Mouse (Mus musculus) myocyte (in vitro differentiated cells): ENCODE measurements around the gene Utp15. TPM values are rescaled to one million over a fixed set of nuclear protein-coding genes. Genes with fewer than 3 reads are reported as not detected.

Experiments
- H3K27me3 ChIP-seq: one replicate; pipeline ENCODE4 v1.6.1; 2011; ENCODE audit not compliant: control insufficient read depth, insufficient read depth, insufficient read length
- H3K36me3 ChIP-seq: one replicate; pipeline ENCODE4 v1.6.1; 2011; ENCODE audit not compliant: control insufficient read depth, insufficient read depth
- H3K4me2 ChIP-seq: one replicate; pipeline ENCODE4 v1.6.1; 2011; ENCODE audit warnings: low read depth, control low read depth
- H3K4me3 ChIP-seq: one replicate; pipeline ENCODE4 v1.5.1; 2011; ENCODE audit warnings: mild to moderate bottlenecking, control low read depth, moderate library complexity
- H3K79me2 ChIP-seq: one replicate; pipeline ENCODE4 v1.6.1; 2011; ENCODE audit not compliant: control insufficient read depth, insufficient read depth
- H3ac ChIP-seq: one replicate; pipeline ENCODE4 v1.6.1; 2011; ENCODE audit not compliant: control insufficient read depth, insufficient read length
- CEBPB ChIP-seq: IDR thresholded peaks from 2 replicates; pipeline ENCODE4 v1.6.1; 2011; ENCODE audit warnings: mild to moderate bottlenecking, moderate library complexity; ENCODE audit not compliant: poor library complexity, insufficient read depth, severe bottlenecking
- E2F4 ChIP-seq: IDR thresholded peaks from one replicate; pipeline ENCODE4 v1.6.1; 2011; ENCODE audit warnings: mild to moderate bottlenecking, control low read depth, moderate library complexity; ENCODE audit not compliant: insufficient read depth
- MAX ChIP-seq: IDR thresholded peaks from one replicate; pipeline ENCODE4 v1.6.1; 2011; ENCODE audit warnings: low read depth, mild to moderate bottlenecking, control low read depth
- MYOD1 ChIP-seq, 3 experiments: IDR thresholded peaks; one replicate each; pipeline ENCODE4 v1.6.1; 2011; ENCODE audit warnings: control low read depth in 2 of 3, low read depth in 2 of 3, mild to moderate bottlenecking in 2 of 3, moderate library complexity in 1 of 3; ENCODE audit not compliant: insufficient read length in 2 of 3, control insufficient read depth in 1 of 3
- MYOG ChIP-seq, 3 experiments: IDR thresholded peaks; one replicate each; pipeline ENCODE4 v1.6.1; 2011; ENCODE audit warnings: control low read depth in 2 of 3, low read depth in 2 of 3, mild to moderate bottlenecking in 2 of 3; ENCODE audit not compliant: insufficient read length in 2 of 3, control insufficient read depth in 1 of 3, insufficient read depth in 1 of 3
- POLR2A ChIP-seq: IDR thresholded peaks from one replicate; pipeline ENCODE4 v1.6.1; 2011; ENCODE audit warnings: low read depth, mild to moderate bottlenecking, control low read depth, moderate library complexity; ENCODE audit not compliant: insufficient read length
- POLR2AphosphoS2 ChIP-seq: IDR thresholded peaks from one replicate; pipeline ENCODE4 v1.6.1; 2011; ENCODE audit warnings: low read depth, control low read depth; ENCODE audit not compliant: insufficient read length
- REST ChIP-seq: IDR thresholded peaks from one replicate; pipeline ENCODE4 v1.6.1; 2011; ENCODE audit warnings: mild to moderate bottlenecking, control low read depth, moderate library complexity; ENCODE audit not compliant: insufficient read depth, insufficient read length
- SRF ChIP-seq: IDR thresholded peaks from one replicate; pipeline ENCODE4 v1.6.1; 2011; ENCODE audit warnings: low read depth; ENCODE audit not compliant: control insufficient read depth, insufficient read length
- TCF12 ChIP-seq: IDR thresholded peaks from one replicate; pipeline ENCODE4 v1.6.1; 2011; ENCODE audit warnings: mild to moderate bottlenecking, control low read depth; ENCODE audit not compliant: poor library complexity, insufficient read depth, severe bottlenecking
- TCF3 ChIP-seq: IDR thresholded peaks from one replicate; pipeline ENCODE4 v1.6.1; 2011; ENCODE audit warnings: low read depth, control low read depth; ENCODE audit not compliant: insufficient read length
- USF1 ChIP-seq: IDR thresholded peaks from one replicate; pipeline ENCODE4 v1.6.1; 2011; ENCODE audit warnings: low read depth, mild to moderate bottlenecking, control low read depth, moderate library complexity
- polyA plus RNA-seq: library from polyadenylated mRNA; unstranded; fragments of >200 nt; fragmentation: generic; extraction: Trizol; gene quantifications from one replicate; pipeline ENCODE4 v1.2.1, GENCODE M21; 2012; ENCODE audit warnings: missing spikeins

Gene Utp15
- polyA plus RNA-seq, 1 experiment = 7.3 TPM

DNA sequence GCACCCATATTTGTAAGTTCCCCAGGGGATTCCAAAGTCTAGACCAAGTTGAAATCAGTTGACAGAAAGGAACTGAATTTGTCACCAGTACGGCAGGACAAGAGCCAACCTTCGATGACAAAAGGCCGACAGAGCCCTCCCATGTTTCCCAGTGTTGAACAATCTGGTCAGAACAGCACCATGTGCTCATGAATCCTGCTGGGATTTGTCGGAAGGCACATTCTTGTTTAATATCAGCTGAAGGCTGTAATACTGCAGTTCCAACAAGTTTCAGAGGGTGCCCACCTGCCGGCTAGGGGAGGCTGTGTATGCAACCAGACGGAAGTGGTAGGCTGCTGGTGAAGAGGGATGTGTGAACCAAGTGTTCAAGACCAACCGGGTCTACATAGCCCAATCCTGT, 52.7 kb downstream of the Utp15 start:
- H3K36me3 ChIP-seq = no peaks in the 10 kb centered on the region
- H3K4me3 ChIP-seq = no peak overlapping the region
- H3K27me3 ChIP-seq = peaks cover 28% of the 10 kb centered on the region
- no peak overlapping the region for H3K4me2 ChIP-seq
- H3K79me2 ChIP-seq = no peaks in the 10 kb centered on the region
- H3ac ChIP-seq = no peak overlapping the region
- no peak for TF ChIP-seq TCF12
- no peak for TF ChIP-seq SRF
- no peak for TF ChIP-seq REST
- no peak for TF ChIP-seq POLR2A
- TF ChIP-seq MYOD1 (IDR thresholded peaks at IDR 0.05; ENCODE audit: control insufficient read depth in 1 of 3, insufficient read length in 2 of 3, low read depth in 2 of 3) = no peak
- no peak for TF ChIP-seq CEBPB
- no peak for TF ChIP-seq USF1
- no peak for TF ChIP-seq TCF3
- TF ChIP-seq MYOG (IDR thresholded peaks at IDR 0.05; ENCODE audit: control insufficient read depth in 1 of 3, insufficient read depth in 1 of 3, insufficient read length in 2 of 3, low read depth in 2 of 3) = no peak

DNA sequence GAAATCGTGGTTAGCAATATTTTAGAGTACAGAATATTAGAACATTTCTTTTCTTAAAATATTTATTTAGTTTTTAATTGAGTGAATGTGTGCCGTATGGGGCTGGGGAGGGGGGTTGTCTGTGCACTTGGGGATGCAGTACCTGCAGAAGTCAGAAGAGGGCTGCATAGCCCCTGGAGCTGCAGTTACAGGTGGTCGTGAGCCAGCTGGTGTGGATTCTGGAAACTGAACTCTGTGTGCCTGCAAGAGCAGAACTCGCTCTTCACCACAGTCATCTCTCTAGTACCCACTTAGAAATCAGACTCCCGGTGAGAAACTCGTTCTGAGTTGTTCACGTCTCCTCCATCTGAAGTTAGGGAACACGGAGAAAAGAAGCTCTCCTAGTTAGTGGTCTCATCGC, 54.0 kb downstream of the Utp15 start:
- Histone ChIP-seq H3K4me2 (no peak overlapping the region), H3K27me3 (peaks cover 23% of the 10 kb centered on the region), H3K4me3 (no peak overlapping the region), H3ac (no peak overlapping the region), H3K36me3 (no peaks in the 10 kb centered on the region), H3K79me2 (no peaks in the 10 kb centered on the region)
- no peak for TF ChIP-seq SRF
- no peak for TF ChIP-seq CEBPB
- TF ChIP-seq REST = no peak
- TF ChIP-seq MAX = no peak
- TF ChIP-seq MYOG (IDR thresholded peaks at IDR 0.05; ENCODE audit: control insufficient read depth in 1 of 3, insufficient read depth in 1 of 3, insufficient read length in 2 of 3, low read depth in 2 of 3) = no peak
- TF ChIP-seq E2F4 = no peak
- no peak for TF ChIP-seq POLR2AphosphoS2
- TF ChIP-seq TCF12 = no peak
- TF ChIP-seq MYOD1 (IDR thresholded peaks at IDR 0.05; ENCODE audit: control insufficient read depth in 1 of 3, insufficient read length in 2 of 3, low read depth in 2 of 3) = no peak
- no peak for TF ChIP-seq TCF3
- TF ChIP-seq POLR2A = no peak
- TF ChIP-seq USF1 = no peak

DNA sequence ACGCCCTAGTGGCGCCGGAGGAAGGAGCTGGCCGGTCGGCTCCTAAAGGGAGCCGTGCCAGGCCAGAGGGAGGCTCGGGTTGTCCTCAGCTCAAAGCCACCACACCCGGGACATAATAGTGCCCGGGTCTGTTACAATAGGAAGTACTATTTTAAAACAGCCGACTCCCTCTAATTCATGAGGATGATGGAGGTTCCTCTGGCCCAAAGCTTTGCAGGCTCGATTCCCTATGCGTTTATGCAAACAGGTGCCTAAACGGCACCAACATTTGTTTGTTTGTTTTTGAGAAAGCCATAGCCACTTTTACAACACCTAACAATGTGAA, 56.3 kb downstream of the Utp15 start:
- H3ac ChIP-seq = peak overlapping the region; percentile 1
- H3K79me2 ChIP-seq = no peaks in the 10 kb centered on the region
- peaks cover 17% of the 10 kb centered on the region for H3K27me3 ChIP-seq
- no peaks in the 10 kb centered on the region for H3K36me3 ChIP-seq
- peak overlapping the region; percentile 18 for H3K4me3 ChIP-seq
- H3K4me2 ChIP-seq = peak overlapping the region; percentile 87
- TF ChIP-seq MAX (no peak), REST (no peak), MYOD1 (IDR thresholded peaks at IDR 0.05; ENCODE audit: control insufficient read depth in 1 of 3, insufficient read length in 2 of 3, low read depth in 2 of 3) (no peak), MYOG (IDR thresholded peaks at IDR 0.05; ENCODE audit: control insufficient read depth in 1 of 3, insufficient read depth in 1 of 3, insufficient read length in 2 of 3, low read depth in 2 of 3) (no peak), USF1 (no peak), TCF3 (no peak), TCF12 (no peak), POLR2A (no peak), E2F4 (no peak), CEBPB (no peak), SRF (no peak), POLR2AphosphoS2 (no peak)

DNA sequence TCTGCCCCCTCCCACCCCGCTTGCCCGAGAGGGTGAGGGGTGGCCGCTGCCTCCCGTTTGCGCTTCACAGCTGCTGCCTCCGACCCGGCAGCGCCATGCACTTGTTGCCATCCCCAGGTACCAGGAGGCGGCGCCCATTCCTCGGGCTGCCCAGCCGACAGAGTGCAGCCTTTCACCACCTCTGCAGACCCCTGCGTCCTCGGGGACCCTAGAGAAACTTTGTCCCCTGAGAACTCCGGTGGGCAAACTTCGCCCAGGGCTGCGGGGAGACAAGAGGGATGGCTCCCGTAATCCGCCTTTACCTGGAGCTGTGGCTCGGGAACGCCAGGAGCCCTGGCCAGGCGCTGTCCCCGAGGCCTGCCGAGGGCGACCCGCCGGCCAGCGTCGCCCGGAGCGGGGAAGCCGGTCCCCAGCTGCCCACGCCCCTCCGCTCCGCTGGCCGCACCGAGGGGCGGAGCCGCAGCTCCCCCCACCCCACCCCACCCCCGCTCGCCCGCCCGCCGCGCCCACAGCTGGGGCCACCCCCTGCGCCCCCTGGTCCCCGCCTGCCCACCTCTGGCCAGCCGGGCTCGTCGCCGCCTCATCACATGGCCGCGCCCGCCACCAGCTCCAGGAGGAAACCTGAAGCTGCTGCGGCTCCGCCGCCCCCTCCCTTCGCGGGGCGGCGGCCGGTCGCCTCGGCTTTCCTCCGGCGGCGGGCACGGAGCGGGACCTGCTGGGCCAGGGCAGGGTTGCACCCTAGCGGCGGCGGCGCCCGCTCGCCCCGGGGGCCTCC, 56.9 kb downstream of the Utp15 start, which contains the start of gene Arhgef28:
TSS of gene Arhgef28 (minus strand) at position 669 of the 775 bp plus-strand sequence.
- TF ChIP-seq E2F4 = no peak
- TF ChIP-seq MYOG (IDR thresholded peaks at IDR 0.05; ENCODE audit: control insufficient read depth in 1 of 3, insufficient read depth in 1 of 3, insufficient read length in 2 of 3, low read depth in 2 of 3) = peak in 1 of 3 experiments; percentile 53
- TF ChIP-seq SRF = no peak
- peak in 1 of 3 experiments; percentile 38 for TF ChIP-seq MYOD1 (IDR thresholded peaks at IDR 0.05; ENCODE audit: control insufficient read depth in 1 of 3, insufficient read length in 2 of 3, low read depth in 2 of 3)
- no peak for TF ChIP-seq POLR2AphosphoS2
- no peak for TF ChIP-seq TCF12
- TF ChIP-seq USF1 = no peak
- TF ChIP-seq TCF3 = no peak
- TF ChIP-seq CEBPB = no peak
- TF ChIP-seq REST = no peak
- peak; percentile 10 for TF ChIP-seq POLR2A
- TF ChIP-seq MAX = no peak
- Histone ChIP-seq H3K79me2 (no peaks in the 10 kb centered on the region), H3K36me3 (no peaks in the 10 kb centered on the region), H3ac (peak within 1 kb of the TSS; percentile 1), H3K4me3 (peak within 1 kb of the TSS; percentile 18), H3K4me2 (peak within 1 kb of the TSS; percentile 87), H3K27me3 (peaks cover 17% of the 10 kb centered on the region)
